Mouse (Mus musculus) macrophage (primary cell): ENCODE data around the gene Prkcz. TPM values are rescaled to one million over a fixed set of nuclear protein-coding genes. Genes with fewer than 3 reads are reported as not detected.

Experiments used
- H3K27ac ChIP-seq: fragments of 350-480 bp; formaldehyde crosslinking; 2 replicates; pipeline ENCODE4 v1.9.0; 2021
- H3K36me3 ChIP-seq: fragments of 350-480 bp; formaldehyde crosslinking; 2 replicates; pipeline ENCODE4 v1.9.0; 2021; ENCODE audit errors: inconsistent target
- H3K4me3 ChIP-seq: fragments of 350-480 bp; formaldehyde crosslinking; 2 replicates; pipeline ENCODE4 v1.9.0; 2021; ENCODE audit errors: inconsistent target
- H3K79me2 ChIP-seq: fragments of 350-480 bp; formaldehyde crosslinking; 2 replicates; pipeline ENCODE4 v1.9.0; 2021; ENCODE audit errors: inconsistent target
- WGBS: methylation state at CpG from one replicate; pipeline ENCODE4 v1.1.7; 2026; ENCODE audit warnings: inconsistent platforms; ENCODE audit not compliant: missing documents; 5-methylcytosine and 5-hydroxymethylcytosine counted together
- polyA plus RNA-seq: library from polyadenylated mRNA; stranded (reverse); fragments of 250-400 nt; gene quantifications from 3 replicates; pipeline ENCODE4 v1.2.4, GENCODE M21; 2018; ENCODE audit warnings: inconsistent platforms

The Prkcz gene
- polyA plus RNA-seq, 1 experiment from 2014 or later, result not detected

DNA sequence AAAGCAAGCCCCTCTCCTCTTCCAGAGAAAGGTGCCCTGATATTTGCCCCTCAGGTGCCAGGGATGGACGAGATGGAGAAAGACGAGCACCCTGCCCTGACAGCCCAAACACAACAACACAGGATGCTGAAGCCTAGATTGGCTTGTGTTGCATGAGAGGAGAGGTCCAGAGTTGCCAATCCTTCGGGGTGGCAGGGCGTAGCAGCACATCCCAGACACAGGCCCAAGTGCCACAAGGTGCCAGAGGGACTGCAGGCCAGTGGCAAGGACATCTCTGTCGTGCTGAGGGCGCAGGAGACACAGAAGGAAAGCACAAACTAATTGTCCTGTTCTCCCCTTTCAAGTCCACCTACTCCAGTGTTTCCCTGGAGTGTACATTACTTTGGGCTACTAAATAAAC lies 147.0 kb downstream of the Prkcz start:
- WGBS, result 95% methylated on average over 6 of the region's 6 CpGs
- Histone ChIP-seq H3K36me3 (peaks cover 7% of the 10 kb centered on the region; the same call in 1 of the 2 replicates), H3K4me3 (no peak overlapping the region), H3K79me2 (peaks cover 100% of the 10 kb centered on the region), H3K27ac (no peak overlapping the region)

DNA sequence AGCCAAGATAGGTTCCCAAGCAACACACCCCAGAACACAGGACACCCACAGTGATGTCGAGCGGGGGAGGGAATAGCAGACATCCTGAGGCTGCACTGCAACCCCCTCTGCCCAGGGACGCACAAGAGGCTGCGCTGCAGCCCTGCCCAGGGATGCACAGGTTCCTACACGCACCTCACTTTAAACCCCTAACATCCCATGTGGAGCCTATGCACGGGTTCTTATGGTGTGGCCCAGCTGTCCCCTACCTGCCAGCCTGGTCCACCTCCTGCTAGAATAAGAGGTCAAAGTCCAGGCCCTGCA lies 147.5 kb downstream of the Prkcz start:
- no peak overlapping the region for H3K27ac ChIP-seq
- H3K36me3 ChIP-seq, result peaks cover 7% of the 10 kb centered on the region; the same call in 1 of the 2 replicates
- H3K79me2 ChIP-seq, result peaks cover 100% of the 10 kb centered on the region
- WGBS, result 94% methylated on average over 5 of the region's 6 CpGs
- no peak overlapping the region for H3K4me3 ChIP-seq

DNA sequence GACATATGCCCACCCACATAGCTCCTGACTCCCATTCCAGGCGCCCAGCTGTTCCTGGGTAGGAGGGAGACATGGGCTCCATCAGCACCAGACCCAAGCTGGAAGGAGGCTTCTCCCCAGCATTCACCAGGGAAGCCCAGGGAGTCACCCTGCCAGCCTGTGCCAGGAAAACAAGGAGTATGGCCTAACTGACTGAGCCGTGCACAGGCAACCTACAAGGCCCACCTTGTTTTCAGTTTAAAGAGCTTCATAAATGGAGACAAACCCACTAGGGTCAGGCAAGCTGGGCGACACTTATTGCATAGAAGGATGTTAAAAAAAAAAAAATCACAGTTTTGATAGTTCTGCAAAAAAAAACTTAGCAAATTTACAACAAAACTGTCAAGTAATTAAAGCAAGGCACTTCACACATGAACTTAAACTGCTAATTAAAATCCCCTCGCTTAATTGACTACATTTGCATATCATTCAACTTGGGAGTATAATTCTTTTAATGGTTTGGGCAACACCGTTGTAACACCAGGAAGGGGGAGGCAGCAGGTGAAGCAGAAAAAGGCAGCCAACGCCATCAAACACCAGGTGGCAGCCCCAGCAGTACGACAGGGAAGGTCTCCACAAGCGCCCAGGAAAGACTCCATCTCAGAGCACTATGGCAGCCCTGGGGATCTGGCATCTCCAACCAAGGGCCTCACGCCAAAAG lies 148.0 kb downstream of the Prkcz start:
- WGBS, result 96% methylated on average over 8 of the region's 9 CpGs
- H3K4me3 ChIP-seq, result no peak overlapping the region
- peaks cover 100% of the 10 kb centered on the region for H3K79me2 ChIP-seq
- no peak overlapping the region for H3K27ac ChIP-seq
- peaks cover 7% of the 10 kb centered on the region; the same call in 1 of the 2 replicates for H3K36me3 ChIP-seq

Other genes starting within 250 kb of the Prkcz start
- 39.6 to 44.6 TPM (median 40.4 TPM) in 3 replicates for gene Ski, start 138.8 kb downstream of the Prkcz start, polyA plus RNA-seq
- gene Faap20, start 111.6 kb downstream of the Prkcz start, polyA plus RNA-seq, result 10.5 to 23.7 TPM (median 21.3 TPM) in 3 replicates
- 0.10 to 0.20 TPM in 2 of 3 replicates, not detected in the other for gene Gabrd, start 36.8 kb upstream of the Prkcz start, polyA plus RNA-seq
- gene Cfap74, start 47.8 kb upstream of the Prkcz start, polyA plus RNA-seq, result 0.14 to 0.26 TPM in 2 of 3 replicates, not detected in the other
- not detected in 3 replicates for gene Tmem52, start 107.8 kb upstream of the Prkcz start, polyA plus RNA-seq
- 216 to 287 TPM (median 286 TPM) in 3 replicates for gene Gnb1, start 130.0 kb upstream of the Prkcz start, polyA plus RNA-seq
- 75.4 to 129 TPM (median 88.2 TPM) in 3 replicates for gene Nadk, start 201.0 kb upstream of the Prkcz start, polyA plus RNA-seq
- gene Slc35e2, start 240.1 kb upstream of the Prkcz start, polyA plus RNA-seq, result 4.6 to 4.9 TPM (median 4.8 TPM) in 3 replicates